Mouse (Mus musculus): ENCODE data around the gene Zbtb20.

Zbtb20 gene

GRCm38 (mm10) chr16:43443034-43443433 lies 567.4 kb downstream of the Zbtb20 start:
- in situ Hi-C loops (cut with MboI, MseI) = no loop called here

GRCm38 (mm10) chr16:43448141-43448981 lies 572.7 kb downstream of the Zbtb20 start:
- in situ Hi-C loops (cut with MboI, MseI) = no loop called here

- in situ Hi-C loops (cut with MboI, MseI) = no loop called here
Measured at GRCm38 (mm10) chr16:43454370-43454934, 578.8 kb downstream of the Zbtb20 start.

- in situ Hi-C loops (cut with MboI, MseI) = no loop called here
Measured at GRCm38 (mm10) chr16:43456446-43457172, 580.9 kb downstream of the Zbtb20 start.

GRCm38 (mm10) chr16:43457814-43458213 lies 582.1 kb downstream of the Zbtb20 start:
- in situ Hi-C loops (cut with MboI, MseI) = no loop called here

GRCm38 (mm10) chr16:43458726-43459223 lies 583.1 kb downstream of the Zbtb20 start:
- in situ Hi-C loops (cut with MboI, MseI) = no loop called here

- in situ Hi-C loops (cut with MboI, MseI) = no loop called here
Measured at GRCm38 (mm10) chr16:43461745-43462378, 586.2 kb downstream of the Zbtb20 start.

- in situ Hi-C loops (cut with MboI, MseI) = no loop called here
Measured at GRCm38 (mm10) chr16:43462470-43463455, 587.1 kb downstream of the Zbtb20 start.

- in situ Hi-C loops (cut with MboI, MseI) = no loop called here
Measured at GRCm38 (mm10) chr16:43463684-43464475, 588.2 kb downstream of the Zbtb20 start.

GRCm38 (mm10) chr16:43464476-43465080 lies 588.9 kb downstream of the Zbtb20 start:
- in situ Hi-C loops (cut with MboI, MseI) = no loop called here

GRCm38 (mm10) chr16:43465368-43465839 lies 589.7 kb downstream of the Zbtb20 start:
- in situ Hi-C loops (cut with MboI, MseI) = no loop called here

GRCm38 (mm10) chr16:43465921-43466748 lies 590.5 kb downstream of the Zbtb20 start:
- in situ Hi-C loops (cut with MboI, MseI) = no loop called here

GRCm38 (mm10) chr16:43466749-43467065 lies 591.0 kb downstream of the Zbtb20 start:
- in situ Hi-C loops (cut with MboI, MseI) = no loop called here

- in situ Hi-C loops (cut with MboI, MseI) = no loop called here
Measured at GRCm38 (mm10) chr16:43471060-43471459, 595.4 kb downstream of the Zbtb20 start.

GRCm38 (mm10) chr16:43474941-43475728 lies 599.5 kb downstream of the Zbtb20 start:
- in situ Hi-C loops (cut with MboI, MseI) = no loop called here

GRCm38 (mm10) chr16:43476921-43477320 lies 601.2 kb downstream of the Zbtb20 start:
- in situ Hi-C loops (cut with MboI, MseI) = no loop called here

- in situ Hi-C loops (cut with MboI, MseI) = no loop called here
Measured at GRCm38 (mm10) chr16:43478352-43478751, 602.7 kb downstream of the Zbtb20 start.

GRCm38 (mm10) chr16:43480532-43480931 lies 604.9 kb downstream of the Zbtb20 start:
- in situ Hi-C loops (cut with MboI, MseI) = no loop called here

All from T-helper 1 cell (primary cell).